Mouse (Mus musculus) hindbrain, embryonic 14.5 days (tissue): ENCODE data around the gene Plce1. TPM values are rescaled to one million over a fixed set of nuclear protein-coding genes. Genes with fewer than 3 reads are reported as not detected.

Source experiments
- ATAC-seq: fragments of 200-750 bp; cut with Nextera tagmentation; 2 replicates; pipeline ENCODE4 v1.8.0; 2017; ENCODE audit warnings: moderate number of reproducible peaks, mild to moderate bottlenecking, moderate TSS enrichment, moderate library complexity; ENCODE audit not compliant: low FRiP score
- DNase-seq: peaks from one replicate; pipeline ENCODE4 v3.0.0-alpha.2; 2015; ENCODE audit warnings: low spot score
- H3K27ac ChIP-seq: fragments of 300-500 bp; sonication (generic); 2 replicates; pipeline ENCODE4 v1.5.1; 2014; ENCODE audit warnings: mild to moderate bottlenecking, moderate library complexity
- H3K27me3 ChIP-seq: fragments of 300-500 bp; sonication (generic); 2 replicates; pipeline ENCODE4 v1.6.1; 2014; ENCODE audit warnings: mild to moderate bottlenecking, low read length, mixed read lengths; ENCODE audit not compliant: control insufficient read depth, insufficient read depth
- H3K36me3 ChIP-seq: fragments of 300-500 bp; sonication (generic); replicated peaks from 2 replicates; pipeline ENCODE4 v1.6.1; 2014; ENCODE audit not compliant: control insufficient read depth, insufficient read depth
- H3K4me1 ChIP-seq: fragments of 300-500 bp; sonication (generic); replicated peaks from 2 replicates; pipeline ENCODE4 v1.6.1; 2014; ENCODE audit warnings: antibody characterized with exemption, low read length, mixed read lengths; ENCODE audit not compliant: control insufficient read depth, insufficient read depth
- H3K4me2 ChIP-seq: fragments of 300-500 bp; sonication (generic); replicated peaks from 2 replicates; pipeline ENCODE4 v1.6.1; 2014; ENCODE audit warnings: mild to moderate bottlenecking, moderate library complexity
- H3K4me3 ChIP-seq: fragments of 300-500 bp; sonication (generic); replicated peaks from 2 replicates; pipeline ENCODE4 v1.5.1; 2014; ENCODE audit warnings: mild to moderate bottlenecking, low read length
- H3K9ac ChIP-seq: fragments of 300-500 bp; sonication (generic); 2 replicates; pipeline ENCODE4 v1.6.1; 2014
- H3K9me3 ChIP-seq: fragments of 300-500 bp; sonication (generic); 2 replicates; pipeline ENCODE4 v1.6.1; 2016; ENCODE audit warnings: low read length; ENCODE audit not compliant: control insufficient read depth
- WGBS: fragments of 180-500 bp; shearing (Covaris S2); extraction: QIAGEN DNeasy Blood & Tissue Kit; methylation state at CpG from one replicate; pipeline ENCODE4 v1.1.7; 2014; 5-methylcytosine and 5-hydroxymethylcytosine counted together
- polyA plus RNA-seq: library from polyadenylated mRNA; unstranded; fragments of >200 nt; fragmentation: Nextera tagmentation; extraction: Ambion mirVana; gene quantifications from 2 replicates; pipeline ENCODE4 v1.2.1, GENCODE M21; 2014

Plce1 gene
- polyA plus RNA-seq, 1 experiment from 2014 or later, result 4.3 TPM

GRCm38 (mm10) chr19:38678655-38679054 is 197.7 kb downstream of the Plce1 start:
- ATAC-seq (no peak), DNase-seq (no peak)
- Histone ChIP-seq H3K9me3 (no peaks in the 10 kb centered on the region), H3K4me3 (no peak overlapping the region), H3K4me2 (no peak overlapping the region), H3K4me1 (no peaks in the 10 kb centered on the region), H3K27me3 (no peaks in the 10 kb centered on the region), H3K9ac (no peak overlapping the region), H3K27ac (no peak overlapping the region), H3K36me3 (no peaks in the 10 kb centered on the region)
- 94% methylated on average over 5 of the region's 5 CpGs for WGBS

GRCm38 (mm10) chr19:38679520-38679919 is 198.6 kb downstream of the Plce1 start:
- Histone ChIP-seq H3K27me3 (no peaks in the 10 kb centered on the region), H3K36me3 (no peaks in the 10 kb centered on the region), H3K4me3 (no peak overlapping the region), H3K4me2 (no peak overlapping the region), H3K9me3 (no peaks in the 10 kb centered on the region), H3K4me1 (no peaks in the 10 kb centered on the region), H3K9ac (no peak overlapping the region), H3K27ac (no peak overlapping the region)
- DNase-seq (no peak), ATAC-seq (no peak)
- 92% methylated on average over 4 of the region's 4 CpGs for WGBS

- Histone ChIP-seq H3K36me3 (no peaks in the 10 kb centered on the region), H3K4me1 (no peaks in the 10 kb centered on the region), H3K27ac (no peak overlapping the region), H3K4me2 (no peak overlapping the region), H3K9ac (no peak overlapping the region), H3K4me3 (no peak overlapping the region), H3K27me3 (no peaks in the 10 kb centered on the region), H3K9me3 (no peaks in the 10 kb centered on the region)
- WGBS, result 60% methylated on average over 5 of the region's 5 CpGs
- DNase-seq, result no peak
- no peak for ATAC-seq
Measured at GRCm38 (mm10) chr19:38687326-38687725, 206.4 kb downstream of the Plce1 start.

GRCm38 (mm10) chr19:38688741-38689507 is 208.0 kb downstream of the Plce1 start:
- H3K9me3 ChIP-seq, result no peaks in the 10 kb centered on the region
- DNase-seq (no peak), ATAC-seq (no peak)
- no peak overlapping the region for H3K9ac ChIP-seq
- no peaks in the 10 kb centered on the region for H3K36me3 ChIP-seq
- H3K4me1 ChIP-seq, result no peaks in the 10 kb centered on the region
- H3K27ac ChIP-seq, result no peak overlapping the region
- no peak overlapping the region for H3K4me2 ChIP-seq
- 90% methylated on average over 4 of the region's 4 CpGs for WGBS
- no peak overlapping the region for H3K4me3 ChIP-seq
- no peaks in the 10 kb centered on the region for H3K27me3 ChIP-seq

- H3K9ac ChIP-seq, result no peak overlapping the region
- no peaks in the 10 kb centered on the region for H3K36me3 ChIP-seq
- DNase-seq, result no peak
- no peaks in the 10 kb centered on the region for H3K4me1 ChIP-seq
- H3K27ac ChIP-seq, result no peak overlapping the region
- no peak for ATAC-seq
- no peaks in the 10 kb centered on the region for H3K27me3 ChIP-seq
- H3K4me3 ChIP-seq, result no peak overlapping the region
- H3K4me2 ChIP-seq, result no peak overlapping the region
- whole genome bisulfite sequencing, result 84% methylated on average over 2 of the region's 2 CpGs
- no peaks in the 10 kb centered on the region for H3K9me3 ChIP-seq
Measured at GRCm38 (mm10) chr19:38690276-38690675, 209.4 kb downstream of the Plce1 start.

GRCm38 (mm10) chr19:38691533-38691932 is 210.6 kb downstream of the Plce1 start:
- Histone ChIP-seq H3K27ac (no peak overlapping the region), H3K4me1 (no peaks in the 10 kb centered on the region), H3K36me3 (no peaks in the 10 kb centered on the region), H3K4me3 (no peak overlapping the region), H3K4me2 (no peak overlapping the region), H3K9me3 (no peaks in the 10 kb centered on the region), H3K9ac (no peak overlapping the region), H3K27me3 (no peaks in the 10 kb centered on the region)
- ATAC-seq (no peak), DNase-seq (no peak)
- 96% methylated on average over 6 of the region's 6 CpGs for WGBS

- DNase-seq, result no peak
- Histone ChIP-seq H3K27ac (no peak overlapping the region), H3K4me1 (no peaks in the 10 kb centered on the region), H3K27me3 (no peaks in the 10 kb centered on the region), H3K4me3 (no peak overlapping the region), H3K9ac (no peak overlapping the region), H3K9me3 (no peaks in the 10 kb centered on the region), H3K4me2 (no peak overlapping the region), H3K36me3 (no peaks in the 10 kb centered on the region)
- ATAC-seq, result no peak
- WGBS, result 46% methylated on average over 2 of the region's 2 CpGs
Measured at GRCm38 (mm10) chr19:38693331-38693730, 212.4 kb downstream of the Plce1 start.

- Histone ChIP-seq H3K36me3 (no peaks in the 10 kb centered on the region), H3K9ac (no peak overlapping the region), H3K4me1 (no peaks in the 10 kb centered on the region), H3K4me3 (no peak overlapping the region), H3K4me2 (no peak overlapping the region), H3K27ac (no peak overlapping the region), H3K9me3 (no peaks in the 10 kb centered on the region), H3K27me3 (no peaks in the 10 kb centered on the region)
- 85% methylated on average over 4 of the region's 4 CpGs for WGBS
- no peak for ATAC-seq
- DNase-seq, result no peak
Measured at GRCm38 (mm10) chr19:38693769-38694168, 212.9 kb downstream of the Plce1 start.

GRCm38 (mm10) chr19:38701776-38702175 is 220.9 kb downstream of the Plce1 start:
- Histone ChIP-seq H3K4me1 (no peaks in the 10 kb centered on the region), H3K27ac (no peak overlapping the region), H3K4me2 (no peak overlapping the region), H3K27me3 (no peaks in the 10 kb centered on the region), H3K9me3 (no peaks in the 10 kb centered on the region), H3K36me3 (no peaks in the 10 kb centered on the region), H3K4me3 (no peak overlapping the region), H3K9ac (no peak overlapping the region)
- WGBS, result 93% methylated on average over 8 of the region's 8 CpGs
- DNase-seq (no peak), ATAC-seq (no peak)

- Histone ChIP-seq H3K9me3 (no peaks in the 10 kb centered on the region), H3K4me3 (no peak overlapping the region), H3K36me3 (no peaks in the 10 kb centered on the region), H3K4me2 (no peak overlapping the region), H3K27ac (no peak overlapping the region), H3K4me1 (no peaks in the 10 kb centered on the region), H3K9ac (no peak overlapping the region), H3K27me3 (no peaks in the 10 kb centered on the region)
- WGBS, result 77% methylated on average over 3 of the region's 3 CpGs
- DNase-seq, result no peak
- no peak for ATAC-seq
Measured at GRCm38 (mm10) chr19:38704742-38705141, 223.8 kb downstream of the Plce1 start.
